Mouse (Mus musculus): Measurements from ENCODE around the gene Actrt2. TPM values are rescaled to one million over a fixed set of nuclear protein-coding genes. Genes with fewer than 3 reads are reported as not detected.

Actrt2 gene
- total and polyA plus RNA-seq, 2 experiments from 2014 or later, result not detected

- no peak overlapping the region for H3K4me3 ChIP-seq (ENCODE audit: low read length)
- H3K27me3 ChIP-seq (ENCODE audit: insufficient read depth, low read length), result no peaks in the 10 kb centered on the region
- no peaks in the 10 kb centered on the region for H3K36me3 ChIP-seq (ENCODE audit: insufficient read depth, low read length)
- WGBS, result 66% methylated on average over 1 of the region's 1 CpGs
- no peak for ATAC-seq
- H3K9me3 ChIP-seq (ENCODE audit: low read length), result no peaks in the 10 kb centered on the region
- no peak overlapping the region for H3K4me2 ChIP-seq (ENCODE audit: low read depth, low read length)
- TF ChIP-seq CTCF (IDR thresholded peaks at IDR 0.05; ENCODE audit: low read depth), result no peak
- H3K9ac ChIP-seq (replicated peaks; ENCODE audit: low read length), result no peak overlapping the region
- no peak overlapping the region for H3K27ac ChIP-seq
- no peak for DNase-seq (ENCODE audit: low spot score)
- H3K4me1 ChIP-seq (ENCODE audit: insufficient read depth, low read length), result no peaks in the 10 kb centered on the region
Measured at GRCm38 (mm10) chr4:154672027-154672426, 4.4 kb upstream of the Actrt2 start.

- H3K36me3 ChIP-seq (ENCODE audit: insufficient read depth, low read length), result no peaks in the 10 kb centered on the region
- H3K27ac ChIP-seq, result no peak overlapping the region
- no peaks in the 10 kb centered on the region for H3K9me3 ChIP-seq (ENCODE audit: low read length)
- 78% methylated on average over 8 of the region's 8 CpGs for WGBS
- no peak overlapping the region for H3K9ac ChIP-seq (replicated peaks; ENCODE audit: low read length)
- no peak for ATAC-seq
- no peaks in the 10 kb centered on the region for H3K27me3 ChIP-seq (ENCODE audit: insufficient read depth, low read length)
- no peak overlapping the region for H3K4me3 ChIP-seq (ENCODE audit: low read length)
- H3K4me2 ChIP-seq (ENCODE audit: low read depth, low read length), result no peak overlapping the region
- DNase-seq (ENCODE audit: low spot score), result no peak
- no peak for TF ChIP-seq CTCF (IDR thresholded peaks at IDR 0.05; ENCODE audit: low read depth)
- H3K4me1 ChIP-seq (ENCODE audit: insufficient read depth, low read length), result no peaks in the 10 kb centered on the region
Measured at GRCm38 (mm10) chr4:154671232-154671912, 3.7 kb upstream of the Actrt2 start.

DNA sequence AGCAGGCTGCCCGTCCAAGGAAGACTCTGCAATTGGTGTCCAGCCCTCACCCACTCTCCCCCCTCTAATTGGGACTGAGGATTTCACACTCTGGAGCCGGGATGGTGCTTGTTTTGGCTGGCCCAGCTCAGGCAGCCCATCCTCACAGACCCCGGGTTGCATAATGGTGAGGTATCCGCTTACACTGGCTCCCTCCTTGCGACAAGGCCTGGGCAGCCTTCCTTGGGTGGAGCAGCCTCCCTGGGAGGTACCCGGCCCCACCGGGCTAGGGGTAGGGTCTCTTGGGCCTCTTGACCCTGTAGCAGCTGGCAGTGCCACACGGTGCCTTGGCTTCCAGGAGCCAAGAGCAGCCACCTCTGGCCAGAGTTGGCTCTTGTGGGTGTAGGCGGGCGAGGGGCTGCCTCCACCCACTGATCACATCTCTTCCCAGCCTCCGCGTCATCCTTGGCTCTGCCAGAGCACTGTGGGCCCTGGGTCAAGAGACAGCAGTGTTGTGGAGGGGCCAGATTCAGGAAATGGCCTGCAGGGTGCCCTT is 4.9 kb downstream of the Actrt2 start:
- H3K27ac ChIP-seq, result no peak overlapping the region
- DNase-seq (ENCODE audit: low spot score) (no peak), ATAC-seq (no peak; the same call in 1 of the 2 replicates)
- H3K9ac ChIP-seq (replicated peaks; ENCODE audit: low read length), result no peak overlapping the region
- H3K4me3 ChIP-seq (ENCODE audit: low read length), result no peak overlapping the region
- H3K9me3 ChIP-seq (ENCODE audit: low read length), result no peaks in the 10 kb centered on the region
- H3K4me2 ChIP-seq (ENCODE audit: low read depth, low read length), result no peak overlapping the region
- no peaks in the 10 kb centered on the region for H3K4me1 ChIP-seq (ENCODE audit: insufficient read depth, low read length)
- H3K27me3 ChIP-seq (ENCODE audit: insufficient read depth, low read length), result no peaks in the 10 kb centered on the region
- 71% methylated on average over 12 of the region's 12 CpGs for WGBS
- H3K36me3 ChIP-seq (ENCODE audit: insufficient read depth, low read length), result no peaks in the 10 kb centered on the region
- no peak for TF ChIP-seq CTCF (IDR thresholded peaks at IDR 0.05; ENCODE audit: low read depth)

DNA sequence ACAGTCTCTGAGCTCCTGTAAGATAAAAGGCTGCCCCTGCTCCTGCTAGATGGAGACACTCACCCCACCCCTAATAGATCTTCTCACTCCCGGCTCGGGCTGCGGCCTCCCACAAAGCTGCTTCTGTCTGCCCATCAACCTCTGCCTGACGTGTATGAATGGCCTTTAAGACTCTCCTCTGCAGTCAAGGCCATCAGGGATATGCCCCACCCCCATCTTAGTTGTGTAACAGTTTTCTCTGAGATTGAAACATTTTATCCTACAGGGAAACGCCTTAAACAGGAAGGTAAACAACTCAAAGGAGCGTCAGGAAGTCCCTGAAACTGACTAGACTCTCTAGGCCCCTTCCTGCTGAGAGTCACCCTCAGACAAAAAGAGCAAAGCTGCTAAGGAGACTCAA is 6.4 kb downstream of the Actrt2 start:
- WGBS, result 60% methylated on average over 6 of the region's 6 CpGs
- no peaks in the 10 kb centered on the region for H3K9me3 ChIP-seq (ENCODE audit: low read length)
- H3K4me2 ChIP-seq (ENCODE audit: low read depth, low read length), result no peak overlapping the region
- H3K9ac ChIP-seq (replicated peaks; ENCODE audit: low read length), result no peak overlapping the region
- no peaks in the 10 kb centered on the region for H3K4me1 ChIP-seq (ENCODE audit: insufficient read depth, low read length)
- H3K27ac ChIP-seq, result no peak overlapping the region
- no peaks in the 10 kb centered on the region for H3K36me3 ChIP-seq (ENCODE audit: insufficient read depth, low read length)
- ATAC-seq (no peak), DNase-seq (ENCODE audit: low spot score) (no peak)
- H3K27me3 ChIP-seq (ENCODE audit: insufficient read depth, low read length), result no peaks in the 10 kb centered on the region
- no peak for TF ChIP-seq CTCF (IDR thresholded peaks at IDR 0.05; ENCODE audit: low read depth)
- no peak overlapping the region for H3K4me3 ChIP-seq (ENCODE audit: low read length)

GRCm38 (mm10) chr4:154660025-154660424 is 7.6 kb downstream of the Actrt2 start:
- no peak overlapping the region for H3K9ac ChIP-seq (replicated peaks; ENCODE audit: low read length)
- no peak overlapping the region for H3K4me3 ChIP-seq (ENCODE audit: low read length)
- no peaks in the 10 kb centered on the region for H3K36me3 ChIP-seq (ENCODE audit: insufficient read depth, low read length)
- no peak overlapping the region for H3K4me2 ChIP-seq (ENCODE audit: low read depth, low read length)
- ATAC-seq, result no peak
- H3K4me1 ChIP-seq (ENCODE audit: insufficient read depth, low read length), result no peaks in the 10 kb centered on the region
- no peaks in the 10 kb centered on the region for H3K27me3 ChIP-seq (ENCODE audit: insufficient read depth, low read length)
- no peak for DNase-seq (ENCODE audit: low spot score)
- H3K9me3 ChIP-seq (ENCODE audit: low read length), result no peaks in the 10 kb centered on the region
- no peak for TF ChIP-seq CTCF (IDR thresholded peaks at IDR 0.05; ENCODE audit: low read depth)
- no peak overlapping the region for H3K27ac ChIP-seq

- ATAC-seq (peak; percentile 43; the same call in 1 of the 2 replicates), DNase-seq (ENCODE audit: low spot score) (peak; percentile 42)
- no peak for TF ChIP-seq CTCF (IDR thresholded peaks at IDR 0.05; ENCODE audit: low read depth)
- no peak overlapping the region for H3K27ac ChIP-seq
- 53% methylated on average over 15 of the region's 15 CpGs for WGBS
- H3K36me3 ChIP-seq (ENCODE audit: insufficient read depth, low read length), result no peaks in the 10 kb centered on the region
- H3K4me2 ChIP-seq (ENCODE audit: low read depth, low read length), result no peak overlapping the region
- H3K4me3 ChIP-seq (ENCODE audit: low read length), result no peak overlapping the region
- H3K4me1 ChIP-seq (ENCODE audit: insufficient read depth, low read length), result no peaks in the 10 kb centered on the region
- no peaks in the 10 kb centered on the region for H3K9me3 ChIP-seq (ENCODE audit: low read length)
- no peak overlapping the region for H3K9ac ChIP-seq (replicated peaks; ENCODE audit: low read length)
- no peaks in the 10 kb centered on the region; the same call in 1 of the 2 replicates for H3K27me3 ChIP-seq (ENCODE audit: insufficient read depth, low read length)
Measured at GRCm38 (mm10) chr4:154655134-154655910, 12.3 kb downstream of the Actrt2 start.
